Mouse (Mus musculus): ENCODE data around the gene Anp32a.

GRCm38 (mm10) chr9:62345081-62345481, 4.0 kb downstream of the Anp32a start:
- TF ChIP-seq CTCF (IDR thresholded peaks at IDR 0.05) (no peak), EP300 (IDR thresholded peaks at IDR 0.05) (no peak)

Measured in lung, postnatal 0 days (tissue).